Mouse (Mus musculus) adrenal gland, postnatal 4 days (tissue): ENCODE results near the gene Gpatch1. TPM values are rescaled to one million over a fixed set of nuclear protein-coding genes. Genes with fewer than 3 reads are reported as not detected.
"Not testable (repeated sequence)": the region's sequence is repeated elsewhere in the genome, so short reads cannot be mapped to it uniquely, and the experiment has no call there.

Experiments
- DNase-seq, 2 experiments: peaks; one replicate each; pipeline ENCODE4 v3.0.0; 2021 to 2022; ENCODE audit warnings: low spot score in 2 of 2, mixed read lengths in 2 of 2
- total RNA-seq, 2 experiments: library from RNA; stranded (reverse); gene quantifications; 2 replicates each; pipeline ENCODE4 v1.2.3; 2021

The Gpatch1 gene
- total RNA-seq, 2 experiments from 2014 or later: 22.3 to 26.0 TPM

DNA sequence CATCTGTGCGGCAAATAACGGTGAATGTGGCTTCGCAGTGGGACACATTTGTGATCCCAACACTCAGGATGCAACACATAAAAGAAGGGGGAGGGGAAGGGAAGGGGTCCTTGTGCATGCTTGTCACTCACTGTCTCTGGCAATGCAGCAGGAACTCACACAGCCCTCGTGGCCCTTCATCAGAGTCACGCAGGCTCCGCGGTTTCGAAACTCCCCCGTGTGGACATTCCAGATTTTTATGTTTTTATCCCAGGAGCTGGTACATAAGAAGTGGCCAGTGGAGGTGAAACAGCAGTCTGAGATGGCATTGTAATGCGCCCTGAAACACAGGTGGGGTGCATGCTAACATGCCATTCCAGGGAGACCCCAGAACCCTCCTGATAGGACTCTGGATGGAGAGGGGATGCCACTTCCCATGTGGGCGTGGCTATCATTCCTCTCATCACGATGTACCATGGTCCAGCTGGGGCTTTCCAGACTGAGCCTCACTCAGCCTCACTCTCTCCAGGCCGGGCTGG lies 66.1 kb downstream of the Gpatch1 start:
- DNase-seq: no peak

DNA sequence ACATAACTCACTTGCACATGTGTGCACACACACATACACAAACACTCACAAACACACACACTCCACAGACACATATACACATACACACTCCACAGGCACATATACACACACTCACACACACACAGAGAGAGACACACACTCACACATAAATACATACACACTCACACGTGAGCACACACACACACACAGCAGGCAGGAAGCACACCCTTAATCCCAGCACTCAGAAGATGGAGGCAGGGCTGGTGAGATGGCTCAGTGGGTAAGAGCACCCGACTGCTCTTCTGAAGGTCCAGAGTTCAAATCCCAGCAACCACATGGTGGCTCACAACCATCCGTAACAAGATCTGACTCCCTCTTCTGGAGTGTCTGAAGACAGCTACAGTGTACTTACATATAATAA lies 80.3 kb downstream of the Gpatch1 start:
- not testable (repeated sequence) for DNase-seq

DNA sequence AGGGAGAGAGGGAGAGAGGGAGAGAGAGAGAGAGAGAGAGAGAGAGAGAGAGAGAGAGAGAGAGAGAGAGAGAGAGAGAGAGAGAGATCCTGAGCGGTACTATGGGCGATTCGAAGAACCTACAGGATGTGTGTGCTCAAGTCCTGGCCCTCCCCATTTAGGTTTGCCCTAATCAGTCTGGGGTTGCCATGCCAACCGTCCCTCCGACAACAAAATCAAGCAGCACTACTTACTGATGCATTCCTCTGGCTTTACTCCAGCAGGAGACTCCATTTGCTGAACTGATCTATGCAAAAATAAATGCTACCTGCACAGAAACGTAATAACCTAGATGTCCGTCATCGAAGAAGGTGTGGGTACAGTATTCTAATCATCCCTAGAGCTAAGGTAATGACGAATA lies 82.9 kb downstream of the Gpatch1 start:
- peak in 1 of 2 experiments; percentile 35 for DNase-seq

DNA sequence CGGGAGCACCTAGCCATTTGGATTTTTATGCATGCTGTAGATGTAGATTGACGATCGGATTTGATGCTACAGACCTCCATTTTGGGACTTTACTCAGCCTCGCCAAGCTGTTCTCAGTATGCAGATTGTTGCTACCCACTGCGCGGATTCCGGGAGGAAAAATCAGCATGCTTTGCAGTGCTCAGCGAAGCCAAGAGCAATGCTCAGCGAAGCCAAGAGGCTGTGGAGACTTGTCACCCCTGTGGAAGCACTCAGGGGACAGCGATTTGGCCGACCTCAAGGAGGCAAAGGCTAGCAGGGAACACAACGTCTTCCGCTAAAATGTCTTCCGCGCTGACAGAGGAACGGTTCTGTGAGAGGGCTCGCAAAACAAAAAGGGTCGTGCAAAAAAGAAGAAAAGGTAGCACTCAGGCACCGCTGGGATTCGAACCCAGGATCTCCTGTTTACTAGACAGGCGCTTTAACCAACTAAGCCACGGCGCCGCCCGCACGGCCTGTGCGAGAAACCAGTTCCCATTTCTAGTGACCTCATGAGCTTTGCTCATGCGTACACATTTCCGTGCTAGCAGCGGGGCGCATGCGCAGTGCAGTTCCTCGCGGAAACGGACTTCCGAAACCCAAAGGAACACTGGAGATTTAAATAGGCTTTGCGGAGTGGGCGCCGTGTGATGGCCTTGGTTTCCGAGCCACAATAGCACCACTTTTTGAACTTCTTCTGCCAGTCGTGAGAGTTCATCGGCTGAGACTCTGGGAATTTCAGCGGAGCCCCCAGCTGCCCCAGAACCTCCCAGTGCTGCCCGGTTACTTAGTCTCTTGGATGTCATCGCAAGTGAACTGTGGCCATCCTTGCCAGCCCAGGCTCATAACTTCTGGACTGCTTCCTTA lies 83.6 kb downstream of the Gpatch1 start:
- peak; percentile 96 to 98 for DNase-seq

DNA sequence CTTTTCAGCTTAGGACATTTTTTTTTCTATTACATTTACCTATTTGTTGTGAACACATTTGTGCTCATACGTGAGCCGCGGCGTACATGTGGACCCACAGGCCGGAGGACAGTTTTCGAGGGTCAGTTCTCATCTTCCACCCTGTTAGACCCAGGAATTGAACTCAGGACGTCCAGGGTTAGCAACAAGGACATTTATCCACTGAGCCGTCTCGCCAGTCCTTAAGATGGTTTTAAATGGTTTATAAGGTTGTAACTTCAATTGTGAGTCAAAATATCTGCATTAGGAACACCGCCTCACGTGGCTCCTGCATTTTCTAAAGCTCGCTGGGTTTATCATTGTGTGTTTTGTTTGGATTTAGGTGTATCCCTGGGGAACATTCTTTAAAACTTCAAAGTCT lies 84.4 kb downstream of the Gpatch1 start:
- DNase-seq: no peak

DNA sequence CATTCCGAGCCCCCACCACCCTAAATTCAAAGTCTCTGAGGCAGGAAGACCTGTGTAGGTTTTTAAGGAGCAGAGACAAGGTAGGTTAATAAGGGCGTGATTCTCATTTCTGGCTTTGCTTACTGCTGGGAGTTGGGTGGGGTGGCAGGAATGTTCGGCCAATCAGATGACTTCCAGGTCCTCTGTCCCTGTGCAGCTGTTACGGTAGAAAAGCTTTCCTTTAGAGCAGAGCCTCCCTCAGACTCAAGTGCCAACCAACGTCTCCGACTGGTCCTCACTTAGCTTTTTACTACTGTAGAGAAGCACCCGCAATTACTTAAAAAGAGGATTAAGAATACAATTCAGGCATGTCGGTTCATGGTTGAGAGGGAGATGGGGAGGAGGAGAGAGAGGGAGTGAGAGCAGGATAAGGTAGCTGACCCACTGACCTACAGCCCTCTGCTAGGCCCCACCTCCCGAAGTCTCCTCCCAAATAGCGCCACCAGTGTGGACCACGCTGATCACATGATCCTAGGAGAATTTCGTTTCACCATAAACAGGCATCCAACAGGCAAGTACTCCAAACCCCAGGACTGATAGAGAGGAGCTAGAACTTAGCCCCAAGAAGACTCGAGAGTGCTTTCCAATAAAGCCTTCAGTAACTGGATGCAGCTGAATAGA lies 85.3 kb downstream of the Gpatch1 start:
- no peak for DNase-seq

DNA sequence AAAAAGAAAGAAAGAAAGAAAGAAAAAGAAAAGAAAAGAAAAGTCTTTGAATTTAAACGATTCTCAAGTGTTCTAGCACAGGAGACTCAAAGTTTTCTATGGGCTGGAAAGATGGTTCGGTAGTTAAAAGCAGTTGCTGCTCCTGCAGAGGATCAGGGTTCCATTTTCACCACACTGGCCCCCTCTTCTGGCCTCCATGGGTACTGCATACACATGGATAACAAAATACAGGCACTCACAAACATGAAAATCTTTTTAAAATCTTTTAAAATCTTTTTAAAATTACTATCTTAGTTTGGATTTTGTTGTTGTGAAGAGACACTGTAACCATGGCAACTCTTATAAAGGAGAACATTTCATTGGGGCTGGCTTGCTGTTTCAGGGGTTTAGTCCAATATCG lies 87.9 kb downstream of the Gpatch1 start:
- no peak for DNase-seq

Other genes starting within 250 kb of the Gpatch1 start
- 10 to 100 TPM; 66.2 to 78.9 TPM for gene Cebpa, start 199.1 kb downstream of the Gpatch1 start, total RNA-seq
- 1 to 10 TPM; 3.6 to 4.2 TPM for gene Slc7a10, start 132.1 kb downstream of the Gpatch1 start, total RNA-seq
- 10 to 100 TPM; 22.0 to 23.4 TPM for gene Lrp3, start 102.9 kb downstream of the Gpatch1 start, total RNA-seq
- gene Rhpn2, start 15.7 kb upstream of the Gpatch1 start, total RNA-seq: 1 to 10 TPM; 2.9 to 4.8 TPM
- gene Faap24, start 78.4 kb upstream of the Gpatch1 start, total RNA-seq: 1 to 10 TPM; 6.5 to 7.3 TPM
- 10 to 100 TPM; 27.2 to 41.1 TPM for gene Cep89, start 78.6 kb upstream of the Gpatch1 start, total RNA-seq
- gene Slc7a9, start 130.4 kb upstream of the Gpatch1 start, total RNA-seq: 1 to 10 TPM in 1 of 2 experiments, under 1 TPM in 1; 0.17 to 6.3 TPM
- gene Tdrd12, start 219.3 kb upstream of the Gpatch1 start, total RNA-seq: under 1 TPM; 0.11 to 0.67 TPM
- gene Nudt19, start 237.9 kb upstream of the Gpatch1 start, total RNA-seq: 10 to 100 TPM; 58.7 to 59.8 TPM